Mouse (Mus musculus): ENCODE measurements around the gene Lamb2. TPM values are rescaled to one million over a fixed set of nuclear protein-coding genes. Genes with fewer than 3 reads are reported as not detected.
A peak's percentile ranks its signal among the peaks of the same experiment; 100 is the strongest.

Lamb2 gene
- polyA plus RNA-seq, 1 experiment, result 38.1 TPM

GRCm38 (mm10) chr9:108460319-108461178 lies 19.0 kb upstream of the Lamb2 start, which contains the start of gene Ccdc71:
TSS of gene Ccdc71 (plus strand) at chr9:108460527.
- DNase-seq (ENCODE audit: extremely low spot score in 1 of 2, low spot score in 1 of 2), result peak; percentile 76 to 92

- DNase-seq (ENCODE audit: extremely low spot score in 1 of 2, low spot score in 1 of 2), result no peak
These were observed 18.3 kb upstream of the Lamb2 start, which contains the start of gene Klhdc8b for GRCm38 (mm10) chr9:108461181-108461631. TSS of gene Klhdc8b (minus strand) at chr9:108461581.

- DNase-seq (ENCODE audit: extremely low spot score in 1 of 2, low spot score in 1 of 2), result no peak
These were observed 17.9 kb upstream of the Lamb2 start for GRCm38 (mm10) chr9:108461675-108462074.

GRCm38 (mm10) chr9:108462192-108462591 lies 17.3 kb upstream of the Lamb2 start:
- no peak for DNase-seq (ENCODE audit: extremely low spot score in 1 of 2, low spot score in 1 of 2)

- no peak for DNase-seq (ENCODE audit: extremely low spot score in 1 of 2, low spot score in 1 of 2)
These were observed 15.8 kb upstream of the Lamb2 start for GRCm38 (mm10) chr9:108463713-108464112.

GRCm38 (mm10) chr9:108466219-108466618 lies 13.3 kb upstream of the Lamb2 start:
- DNase-seq (ENCODE audit: extremely low spot score in 1 of 2, low spot score in 1 of 2), result no peak

GRCm38 (mm10) chr9:108469430-108469829 lies 10.1 kb upstream of the Lamb2 start:
- DNase-seq (ENCODE audit: extremely low spot score in 1 of 2, low spot score in 1 of 2), result no peak

GRCm38 (mm10) chr9:108469845-108470244 lies 9.7 kb upstream of the Lamb2 start:
- no peak for DNase-seq (ENCODE audit: extremely low spot score in 1 of 2, low spot score in 1 of 2)

GRCm38 (mm10) chr9:108474528-108474927 lies 5.0 kb upstream of the Lamb2 start:
- DNase-seq (ENCODE audit: extremely low spot score in 1 of 2, low spot score in 1 of 2), result no peak

GRCm38 (mm10) chr9:108478638-108479156 lies 839 bp upstream of the Lamb2 start:
- no peak for DNase-seq (ENCODE audit: extremely low spot score in 1 of 2, low spot score in 1 of 2)

GRCm38 (mm10) chr9:108479241-108479640 lies 295 bp upstream of the Lamb2 start:
- no peak for DNase-seq (ENCODE audit: extremely low spot score in 1 of 2, low spot score in 1 of 2)

- DNase-seq (ENCODE audit: extremely low spot score in 1 of 2, low spot score in 1 of 2), result no peak
These were observed 1.4 kb downstream of the Lamb2 start for GRCm38 (mm10) chr9:108480813-108481519.

GRCm38 (mm10) chr9:108481520-108482210 lies 2.1 kb downstream of the Lamb2 start:
- DNase-seq (ENCODE audit: extremely low spot score in 1 of 2, low spot score in 1 of 2), result no peak

- no peak for DNase-seq (ENCODE audit: extremely low spot score in 1 of 2, low spot score in 1 of 2)
These were observed 3.7 kb downstream of the Lamb2 start for GRCm38 (mm10) chr9:108483051-108483790.

- DNase-seq (ENCODE audit: extremely low spot score in 1 of 2, low spot score in 1 of 2), result no peak
These were observed 4.5 kb downstream of the Lamb2 start for GRCm38 (mm10) chr9:108484021-108484420.

- no peak for DNase-seq (ENCODE audit: extremely low spot score in 1 of 2, low spot score in 1 of 2)
These were observed 5.9 kb downstream of the Lamb2 start for GRCm38 (mm10) chr9:108485301-108485875.

- no peak for DNase-seq (ENCODE audit: extremely low spot score in 1 of 2, low spot score in 1 of 2)
These were observed 7.5 kb downstream of the Lamb2 start for GRCm38 (mm10) chr9:108486973-108487530.

- no peak for DNase-seq (ENCODE audit: extremely low spot score in 1 of 2, low spot score in 1 of 2)
These were observed 8.9 kb downstream of the Lamb2 start for GRCm38 (mm10) chr9:108488403-108488802.

GRCm38 (mm10) chr9:108489215-108489614 lies 9.7 kb downstream of the Lamb2 start:
- no peak for DNase-seq (ENCODE audit: extremely low spot score in 1 of 2, low spot score in 1 of 2)
